Mouse (Mus musculus): ENCODE data around the gene Ptgfrn. TPM values are rescaled to one million over a fixed set of nuclear protein-coding genes. Genes with fewer than 3 reads are reported as not detected.

The Ptgfrn gene
- 0.04 TPM in 2 replicates for polyA plus RNA-seq (2012)

DNA sequence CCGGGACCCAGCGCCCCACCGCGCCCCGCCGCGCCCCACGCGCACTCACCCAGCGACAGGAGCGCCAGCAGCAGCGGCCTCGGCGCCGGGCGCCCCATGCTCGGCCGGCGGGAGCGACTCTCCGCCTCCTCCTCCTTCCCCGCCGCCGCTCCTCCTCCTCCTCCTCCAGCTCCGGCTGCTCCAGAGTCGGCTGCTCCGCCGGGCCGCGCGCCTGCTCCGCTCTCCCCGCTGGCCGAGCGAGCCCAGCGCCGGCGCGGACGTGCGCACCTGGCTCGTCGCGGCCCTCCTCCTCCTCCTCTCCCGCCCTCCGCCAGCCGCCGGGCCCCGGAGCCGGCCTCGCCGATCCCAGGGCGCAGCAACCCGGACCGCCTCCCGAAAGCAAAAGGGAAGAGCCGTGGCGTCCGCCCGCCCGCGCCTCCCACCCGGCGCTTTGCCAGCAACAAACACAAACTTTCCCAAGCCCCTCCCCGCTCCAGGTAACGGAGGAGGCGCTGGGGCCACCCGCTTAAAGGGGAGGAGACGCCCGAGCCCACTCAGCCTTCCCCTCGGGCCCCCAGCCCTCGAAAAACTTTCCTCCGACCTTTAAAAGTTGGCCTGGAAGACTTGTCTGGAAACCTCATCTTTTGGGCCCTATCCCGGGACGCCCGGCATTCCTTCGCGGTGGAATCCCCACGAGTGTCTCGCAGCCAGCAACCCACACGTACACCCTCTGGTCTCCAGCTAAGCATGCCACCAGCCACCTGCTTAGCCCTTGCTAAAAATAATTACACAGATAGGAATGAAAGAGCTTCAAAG is at the start of gene Ptgfrn:
TSS of gene Ptgfrn (minus strand) at position 236 of the 795 bp plus-strand sequence.

GRCm38 (mm10) chr3:101029339-101029738 is 80.7 kb downstream of the Ptgfrn start, which contains the start of gene Cd101:
Cd101 (minus strand) TSS chr3:101029556.

Other genes starting within 250 kb of the Ptgfrn start
- 3.4 and 5.2 TPM in 2 replicates for gene Trim45, start 188.1 kb downstream of the Ptgfrn start, polyA plus RNA-seq (2012)
- gene Ttf2, start 140.6 kb downstream of the Ptgfrn start, polyA plus RNA-seq (2012) = 4.1 and 4.4 TPM in 2 replicates
- 0.16 and 0.34 TPM in 2 replicates for gene Cd101, start 80.7 kb downstream of the Ptgfrn start, polyA plus RNA-seq (2012)
- gene Cd2, start 177.7 kb upstream of the Ptgfrn start, polyA plus RNA-seq (2012) = 5.1 and 8.3 TPM in 2 replicates